Mouse (Mus musculus) hindbrain, embryonic 12.5 days (tissue): ENCODE results near the gene 1110008P14Rik. TPM values are rescaled to one million over a fixed set of nuclear protein-coding genes. Genes with fewer than 3 reads are reported as not detected.

Experiments
- ATAC-seq: fragments of 200-750 bp; cut with Nextera tagmentation; 2 replicates; pipeline ENCODE4 v1.8.0; 2017; ENCODE audit warnings: moderate TSS enrichment; ENCODE audit not compliant: low FRiP score
- H3K27ac ChIP-seq: fragments of 300-500 bp; sonication (generic); 2 replicates; pipeline ENCODE4 v1.5.1; 2016; ENCODE audit warnings: mild to moderate bottlenecking
- H3K27me3 ChIP-seq: fragments of 300-500 bp; sonication (generic); 2 replicates; pipeline ENCODE4 v1.6.1; 2016; ENCODE audit warnings: mild to moderate bottlenecking
- H3K36me3 ChIP-seq: fragments of 300-500 bp; sonication (generic); 2 replicates; pipeline ENCODE4 v1.6.1; 2016; ENCODE audit warnings: mild to moderate bottlenecking
- H3K4me1 ChIP-seq: fragments of 300-500 bp; sonication (generic); 2 replicates; pipeline ENCODE4 v1.6.1; 2016
- H3K4me2 ChIP-seq: fragments of 300-500 bp; sonication (generic); replicated peaks from 2 replicates; pipeline ENCODE4 v1.6.1; 2016; ENCODE audit warnings: mild to moderate bottlenecking
- H3K4me3 ChIP-seq: fragments of 300-500 bp; sonication (generic); 2 replicates; pipeline ENCODE4 v1.5.1; 2016; ENCODE audit warnings: mild to moderate bottlenecking
- H3K9ac ChIP-seq: fragments of 300-500 bp; sonication (generic); 2 replicates; pipeline ENCODE4 v1.6.1; 2016; ENCODE audit warnings: mild to moderate bottlenecking, moderate library complexity
- H3K9me3 ChIP-seq: fragments of 300-500 bp; sonication (generic); replicated peaks from 2 replicates; pipeline ENCODE4 v1.6.1; 2016; ENCODE audit warnings: mild to moderate bottlenecking
- WGBS: fragments of 180-500 bp; shearing (Covaris S2); methylation state at CpG from one replicate; pipeline ENCODE4 v1.1.7; 2016; 5-methylcytosine and 5-hydroxymethylcytosine counted together
- polyA plus RNA-seq: library from polyadenylated mRNA; unstranded; fragments of >200 nt; fragmentation: Nextera tagmentation; extraction: Ambion mirVana; gene quantifications from 2 replicates; pipeline ENCODE4 v1.2.1, GENCODE M21; 2016

Gene 1110008P14Rik
- polyA plus RNA-seq, 1 experiment from 2014 or later = 72.8 TPM

DNA sequence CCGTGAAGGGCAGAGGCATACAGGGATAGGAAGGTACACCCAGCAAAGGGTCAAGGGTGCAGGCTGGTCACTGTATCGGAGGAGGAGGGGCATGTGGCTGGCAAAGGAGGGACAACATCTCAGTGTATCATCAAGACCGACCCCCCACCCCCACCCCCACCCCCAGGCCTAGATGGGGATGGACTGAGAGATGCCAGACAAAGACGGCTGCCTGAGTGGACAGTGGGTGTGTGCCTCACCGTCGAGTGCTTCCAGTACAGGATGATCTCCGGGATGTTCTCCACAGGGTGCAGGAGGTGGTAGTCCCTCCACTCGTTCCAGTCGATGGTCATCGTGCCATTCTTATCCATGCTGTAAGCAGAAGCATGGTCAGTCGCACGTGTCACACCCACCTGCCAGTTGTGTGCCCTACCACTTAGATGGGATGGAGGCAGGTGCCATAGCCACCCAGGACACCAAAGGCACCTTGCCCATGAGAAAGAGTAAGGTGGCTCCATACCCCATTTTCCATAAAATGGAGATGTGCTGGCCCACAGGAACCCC, 38.4 kb upstream of the 1110008P14Rik start:
- ATAC-seq = no peak
- no peak overlapping the region for H3K27ac ChIP-seq
- H3K4me3 ChIP-seq = no peak overlapping the region
- no peak overlapping the region for H3K4me2 ChIP-seq
- WGBS = 91% methylated on average over 12 of the region's 12 CpGs
- H3K9ac ChIP-seq = no peak overlapping the region
- H3K9me3 ChIP-seq = no peaks in the 10 kb centered on the region
- no peaks in the 10 kb centered on the region for H3K27me3 ChIP-seq
- H3K4me1 ChIP-seq = peaks cover 22% of the 10 kb centered on the region
- H3K36me3 ChIP-seq = peaks cover 61% of the 10 kb centered on the region

DNA sequence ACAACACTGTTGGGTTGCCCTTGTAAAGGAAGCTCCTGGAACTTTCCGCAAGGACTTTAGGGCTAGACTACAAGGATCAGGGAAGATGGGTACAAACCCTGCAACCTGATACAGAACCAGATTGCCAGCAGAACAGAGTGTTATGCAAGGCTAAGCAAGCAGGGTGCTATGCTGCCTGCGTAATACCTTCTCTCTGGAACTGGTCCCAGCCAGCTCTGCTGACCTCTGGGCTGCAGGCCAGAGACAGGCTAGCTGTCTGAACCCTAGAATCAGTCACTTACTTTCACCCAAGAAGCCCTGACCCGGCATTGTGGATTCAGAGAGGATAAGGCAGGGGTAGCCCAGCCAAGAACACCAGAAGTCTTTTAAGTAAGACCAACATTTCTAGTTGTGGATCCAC, 37.6 kb upstream of the 1110008P14Rik start:
- Histone ChIP-seq H3K36me3 (peaks cover 69% of the 10 kb centered on the region), H3K4me3 (no peak overlapping the region), H3K27me3 (no peaks in the 10 kb centered on the region), H3K4me2 (no peak overlapping the region), H3K9ac (no peak overlapping the region), H3K4me1 (peaks cover 16% of the 10 kb centered on the region), H3K9me3 (no peaks in the 10 kb centered on the region), H3K27ac (no peak overlapping the region)
- 97% methylated on average over 3 of the region's 3 CpGs for WGBS
- no peak for ATAC-seq

DNA sequence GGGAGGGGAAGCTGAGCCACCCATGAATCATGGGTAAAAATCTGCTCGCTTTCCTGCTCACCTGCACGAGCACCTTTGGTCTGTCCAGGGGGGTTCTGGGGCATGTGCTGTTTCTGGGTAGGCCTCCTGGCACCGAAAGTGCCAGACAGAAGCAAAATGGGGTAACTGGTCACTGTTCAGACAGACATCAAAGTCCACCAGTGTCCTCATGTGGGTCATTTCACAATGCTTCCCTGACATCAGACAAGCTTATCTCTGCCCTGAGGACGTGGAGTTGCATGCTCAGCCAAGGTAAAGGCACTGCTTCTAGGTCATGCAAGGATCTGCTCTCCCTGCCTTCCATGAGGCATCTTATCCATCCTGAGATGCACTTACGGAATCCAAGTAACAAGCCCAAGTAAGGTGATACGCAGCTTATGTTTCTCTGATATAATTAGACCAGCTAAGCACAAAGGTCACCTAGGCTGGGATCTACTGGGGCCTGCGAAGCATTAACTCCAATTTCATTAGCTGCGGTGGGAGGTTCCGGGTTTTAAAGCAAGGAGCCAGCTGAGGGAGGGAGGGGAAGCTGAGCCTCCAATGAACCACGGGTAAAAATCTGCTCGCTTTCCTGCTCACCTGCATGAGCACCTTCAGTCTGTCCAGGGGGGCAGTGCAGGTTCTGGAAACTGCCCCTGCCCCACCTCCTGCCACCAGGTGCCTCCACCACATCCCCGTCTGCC, 36.9 kb upstream of the 1110008P14Rik start:
- Histone ChIP-seq H3K27me3 (no peaks in the 10 kb centered on the region), H3K9me3 (no peaks in the 10 kb centered on the region), H3K4me1 (peaks cover 9% of the 10 kb centered on the region), H3K9ac (no peak overlapping the region), H3K36me3 (peaks cover 76% of the 10 kb centered on the region), H3K4me3 (no peak overlapping the region), H3K27ac (no peak overlapping the region), H3K4me2 (no peak overlapping the region)
- no peak for ATAC-seq
- WGBS = 89% methylated on average over 12 of the region's 12 CpGs

DNA sequence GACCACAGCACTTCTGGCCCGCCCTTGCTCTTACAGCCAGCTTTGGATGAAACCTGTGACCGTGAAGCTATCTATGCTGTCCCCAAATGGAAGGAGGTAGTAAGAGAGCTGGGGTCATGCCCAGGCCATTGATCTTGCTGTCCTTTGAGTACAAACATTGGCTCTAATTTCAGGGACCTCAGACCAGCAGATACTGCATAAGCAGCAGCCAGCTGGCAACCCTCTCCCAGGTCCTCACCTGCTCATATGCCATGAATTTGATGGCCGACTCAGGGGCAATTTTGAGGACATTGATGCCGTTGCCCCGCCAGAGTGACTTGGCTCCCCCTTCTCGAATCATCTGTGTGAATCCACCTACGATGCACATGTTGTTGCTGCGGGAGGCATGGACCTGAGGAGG, 35.7 kb upstream of the 1110008P14Rik start:
- ATAC-seq = no peak
- no peak overlapping the region for H3K9ac ChIP-seq
- no peaks in the 10 kb centered on the region for H3K4me1 ChIP-seq
- H3K36me3 ChIP-seq = peaks cover 77% of the 10 kb centered on the region
- no peaks in the 10 kb centered on the region for H3K9me3 ChIP-seq
- no peak overlapping the region for H3K27ac ChIP-seq
- H3K27me3 ChIP-seq = no peaks in the 10 kb centered on the region
- no peak overlapping the region for H3K4me3 ChIP-seq
- H3K4me2 ChIP-seq = no peak overlapping the region
- 90% methylated on average over 8 of the region's 8 CpGs for WGBS

DNA sequence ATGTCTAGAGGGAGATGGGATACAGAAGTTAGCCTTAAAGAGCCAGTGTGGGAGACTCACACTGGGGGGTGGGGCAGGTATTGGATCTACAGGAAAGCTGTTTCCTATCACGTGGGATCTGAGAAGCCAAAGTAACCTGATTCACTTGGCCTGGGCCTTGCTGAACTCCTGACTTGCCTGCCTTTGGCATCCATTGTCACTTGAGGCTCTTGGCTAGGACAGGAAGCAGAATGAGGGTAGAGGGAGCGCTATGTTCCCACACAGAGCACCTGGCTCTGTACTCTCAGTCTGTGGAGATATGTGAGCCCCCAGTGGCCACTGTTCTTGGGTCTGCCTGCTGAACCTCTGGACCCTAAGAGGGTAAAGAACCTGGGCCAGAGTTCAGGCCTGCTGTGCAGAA, 34.8 kb upstream of the 1110008P14Rik start:
- no peak for ATAC-seq
- 87% methylated on average over 2 of the region's 2 CpGs for WGBS
- H3K4me3 ChIP-seq = no peak overlapping the region

DNA sequence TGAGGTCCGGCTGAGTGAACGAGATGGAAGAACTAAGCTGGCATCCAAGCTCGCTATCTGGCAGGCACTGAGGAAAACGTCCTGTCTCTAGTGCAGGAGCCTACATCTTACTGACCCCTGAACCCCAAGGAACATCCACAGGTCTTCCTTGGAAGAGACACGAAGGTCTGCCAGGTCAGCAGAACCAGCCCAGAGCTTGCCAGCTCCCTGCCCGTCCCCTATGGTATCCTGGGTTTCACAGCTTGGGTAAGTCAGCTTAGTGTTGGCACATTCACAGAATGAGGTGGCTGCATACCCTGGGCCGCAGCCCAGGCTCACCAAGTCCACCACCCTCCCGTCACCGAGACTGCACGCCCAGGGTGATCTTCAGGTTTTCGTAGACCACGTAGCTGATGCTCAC, 34.1 kb upstream of the 1110008P14Rik start:
- Histone ChIP-seq H3K4me3 (no peak overlapping the region), H3K4me1 (no peaks in the 10 kb centered on the region), H3K9me3 (no peaks in the 10 kb centered on the region), H3K27me3 (no peaks in the 10 kb centered on the region), H3K4me2 (no peak overlapping the region), H3K27ac (no peak overlapping the region), H3K36me3 (peaks cover 73% of the 10 kb centered on the region), H3K9ac (no peak overlapping the region)
- WGBS = 95% methylated on average over 12 of the region's 12 CpGs
- no peak for ATAC-seq

More for the DNA sequence above, 34.8 kb upstream of the 1110008P14Rik start:
- peaks cover 77% of the 10 kb centered on the region for H3K36me3 ChIP-seq
- H3K4me1 ChIP-seq = no peaks in the 10 kb centered on the region
- no peak overlapping the region for H3K27ac ChIP-seq
- H3K4me2 ChIP-seq = no peak overlapping the region
- no peaks in the 10 kb centered on the region for H3K27me3 ChIP-seq
- no peaks in the 10 kb centered on the region for H3K9me3 ChIP-seq
- H3K9ac ChIP-seq = no peak overlapping the region

DNA sequence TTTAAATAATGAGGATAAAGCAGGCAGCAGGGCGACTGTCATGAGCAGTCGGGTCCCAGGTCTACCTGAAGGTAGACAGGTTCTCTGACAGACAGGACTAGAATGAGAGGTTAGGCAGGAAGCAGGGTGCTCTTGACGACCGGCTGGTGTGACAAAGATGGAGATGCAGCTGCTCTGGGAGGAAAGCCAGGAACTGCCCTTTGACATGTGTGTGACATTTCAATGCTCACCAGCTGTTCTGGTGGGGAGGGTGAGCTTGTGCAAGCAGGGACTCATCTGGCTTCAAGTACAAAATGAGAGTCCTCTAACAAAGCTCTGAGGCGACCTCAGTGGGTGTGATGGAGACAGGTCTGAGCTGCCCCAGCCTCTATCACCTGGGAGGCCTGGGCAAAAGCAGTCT, 32.2 kb upstream of the 1110008P14Rik start:
- Histone ChIP-seq H3K4me1 (no peaks in the 10 kb centered on the region), H3K27ac (no peak overlapping the region), H3K27me3 (no peaks in the 10 kb centered on the region), H3K36me3 (peaks cover 54% of the 10 kb centered on the region), H3K9me3 (no peaks in the 10 kb centered on the region), H3K9ac (no peak overlapping the region), H3K4me2 (no peak overlapping the region), H3K4me3 (no peak overlapping the region)
- no peak for ATAC-seq
- 67% methylated on average over 5 of the region's 5 CpGs for WGBS

DNA sequence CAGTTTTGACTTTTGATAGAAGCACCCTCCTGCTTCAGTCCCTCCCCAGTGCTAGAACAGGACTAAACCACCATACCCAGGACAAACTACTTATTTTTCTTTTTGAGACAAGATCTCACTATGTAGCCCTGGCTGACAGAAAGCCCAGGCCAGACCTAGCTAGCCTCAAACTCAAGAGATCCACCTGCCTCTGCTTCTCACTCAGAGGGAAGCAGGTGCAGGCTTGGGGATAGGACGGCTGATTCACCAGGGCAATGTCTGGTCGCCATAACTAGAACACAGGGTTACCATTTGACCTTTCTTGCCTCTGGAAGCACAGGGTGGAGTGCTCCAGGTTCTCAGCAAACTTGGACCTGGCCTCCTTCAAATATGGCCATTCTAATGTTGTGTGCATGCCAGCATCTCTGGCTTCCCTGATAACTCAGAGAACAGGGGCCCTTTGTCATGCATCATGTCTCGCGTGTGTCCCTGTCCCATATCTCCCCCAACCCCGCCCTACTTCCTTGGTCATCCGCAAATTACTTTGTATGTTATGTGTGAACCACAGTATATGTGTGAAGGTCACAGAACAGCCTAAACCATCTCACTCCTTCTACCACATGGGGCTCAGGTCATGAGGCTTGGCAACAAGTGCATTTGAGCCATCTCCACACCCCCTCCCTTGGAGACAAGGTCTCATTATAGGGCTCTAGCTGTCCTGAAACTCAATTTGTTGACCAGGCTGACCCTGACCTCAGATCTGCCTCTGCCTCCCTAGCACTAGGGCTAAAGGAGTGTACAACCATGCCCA, 31.2 kb upstream of the 1110008P14Rik start:
- H3K27me3 ChIP-seq = no peaks in the 10 kb centered on the region
- no peak for ATAC-seq
- 86% methylated on average over 6 of the region's 6 CpGs for WGBS

DNA sequence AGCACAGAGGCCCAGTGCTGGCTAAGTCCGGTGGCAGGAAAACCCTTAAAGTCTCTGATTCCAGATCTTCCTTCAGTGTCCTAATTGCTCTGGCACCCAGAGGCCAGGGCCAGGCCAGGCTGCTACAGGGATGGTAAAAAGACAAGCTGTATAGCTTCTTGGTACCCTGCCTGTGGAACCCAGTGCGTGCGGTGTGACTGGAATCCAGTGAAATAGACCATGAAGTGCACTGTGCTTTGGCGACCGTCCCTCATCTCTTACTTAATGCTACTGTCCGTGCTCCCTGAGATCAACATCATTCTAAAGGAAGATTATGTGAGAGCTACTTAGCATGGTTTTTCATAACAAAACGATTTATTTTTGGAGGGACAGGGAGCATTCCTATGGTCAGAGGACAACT, 29.7 kb upstream of the 1110008P14Rik start:
- Histone ChIP-seq H3K27ac (no peak overlapping the region), H3K27me3 (no peaks in the 10 kb centered on the region), H3K9ac (no peak overlapping the region), H3K36me3 (peaks cover 29% of the 10 kb centered on the region), H3K9me3 (no peaks in the 10 kb centered on the region), H3K4me1 (no peaks in the 10 kb centered on the region), H3K4me3 (no peak overlapping the region), H3K4me2 (no peak overlapping the region)
- ATAC-seq = no peak
- 85% methylated on average over 7 of the region's 7 CpGs for WGBS

More for the DNA sequence above, 31.2 kb upstream of the 1110008P14Rik start:
- H3K4me1 ChIP-seq = no peaks in the 10 kb centered on the region
- H3K4me2 ChIP-seq = no peak overlapping the region
- no peak overlapping the region for H3K9ac ChIP-seq
- peaks cover 44% of the 10 kb centered on the region for H3K36me3 ChIP-seq
- no peak overlapping the region for H3K27ac ChIP-seq
- no peak overlapping the region for H3K4me3 ChIP-seq
- no peaks in the 10 kb centered on the region for H3K9me3 ChIP-seq

DNA sequence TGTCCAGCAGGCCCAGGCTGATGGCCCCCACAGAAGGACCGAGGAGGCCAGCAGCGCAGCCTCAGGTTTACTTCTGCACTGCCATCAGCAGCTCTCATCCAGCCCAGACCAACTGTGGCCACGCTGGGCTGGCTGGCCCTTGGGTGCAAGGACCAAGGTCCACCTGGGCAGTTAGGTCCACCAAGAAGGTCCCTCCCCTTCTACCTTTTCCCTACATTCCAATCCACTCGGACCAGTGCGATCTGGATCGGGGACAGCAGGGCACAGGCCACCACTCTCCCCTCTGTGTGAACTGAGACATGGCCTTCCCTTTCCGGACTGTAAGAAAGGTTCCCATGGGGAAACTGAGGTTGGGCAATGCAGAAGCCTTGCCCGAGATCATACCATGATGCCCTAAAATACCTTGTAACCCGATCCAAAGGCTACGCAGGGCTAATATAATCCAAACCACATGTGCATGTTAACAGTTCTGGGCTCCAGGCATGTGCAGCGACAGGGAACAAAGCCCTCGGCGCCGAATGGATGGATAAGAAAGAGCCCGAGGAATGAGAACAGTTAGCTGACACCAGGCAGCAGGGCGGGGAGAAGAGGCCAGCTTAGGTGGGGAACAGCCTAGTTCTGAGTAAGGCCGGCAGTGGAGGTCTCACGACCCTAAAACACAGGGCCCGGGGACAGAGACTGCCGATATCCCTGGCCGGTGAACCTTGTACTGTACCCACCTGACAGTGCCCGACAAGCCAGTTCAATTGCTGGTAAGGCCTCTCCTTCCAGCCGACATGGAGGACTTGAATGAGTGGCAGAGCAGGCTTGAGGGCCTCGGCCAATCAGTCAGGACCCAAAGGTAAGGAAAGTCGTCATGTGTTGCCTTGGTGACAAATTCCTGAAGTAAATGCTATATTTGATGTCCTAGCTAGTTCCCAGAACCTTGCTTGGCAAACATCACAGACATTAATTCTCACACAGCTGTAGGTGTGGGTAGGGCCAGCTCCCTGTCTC, 27.0 kb upstream of the 1110008P14Rik start:
- Histone ChIP-seq H3K27me3 (no peaks in the 10 kb centered on the region), H3K4me1 (no peaks in the 10 kb centered on the region), H3K9ac (no peak overlapping the region), H3K36me3 (0 out of 2 replicates have a peak, but pooled peaks cover 2% of the 10 kb centered on the region), H3K27ac (no peak overlapping the region), H3K4me3 (no peak overlapping the region), H3K9me3 (no peaks in the 10 kb centered on the region), H3K4me2 (no peak overlapping the region)
- WGBS = 68% methylated on average over 25 of the region's 25 CpGs
- ATAC-seq = no peak

DNA sequence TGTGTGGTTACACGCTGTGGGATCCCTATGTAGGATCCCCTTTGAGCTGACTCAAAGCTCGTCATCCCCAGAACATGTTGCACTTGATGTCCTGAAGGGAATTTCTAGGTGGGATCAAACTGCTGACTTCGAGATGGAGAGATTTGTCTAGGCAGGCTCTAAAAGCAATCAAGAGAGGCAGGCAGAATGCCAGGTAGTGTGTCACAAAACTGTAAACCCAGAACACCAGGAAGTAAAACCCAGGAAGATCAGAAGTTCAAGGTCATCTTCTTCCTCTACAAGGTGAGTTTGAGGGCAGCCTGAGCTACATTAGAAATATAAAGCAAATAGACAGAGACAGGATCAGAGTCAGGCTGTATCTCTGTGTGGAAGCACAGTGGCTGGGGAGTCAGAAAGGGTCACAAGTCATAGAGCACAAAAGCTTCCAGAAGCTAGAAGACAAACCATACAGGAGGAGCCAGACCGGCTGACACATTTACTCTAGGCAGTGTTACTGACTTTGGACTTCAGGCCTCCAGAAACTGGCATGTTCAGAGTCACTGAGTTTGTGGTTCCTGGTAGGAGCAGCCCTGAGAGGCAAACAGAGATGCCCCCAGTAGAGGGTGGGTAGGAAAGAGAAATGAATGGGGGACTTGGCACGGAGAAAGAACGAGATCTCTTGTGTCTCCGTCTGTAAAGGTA, 25.5 kb upstream of the 1110008P14Rik start:
- Histone ChIP-seq H3K4me2 (no peak overlapping the region), H3K36me3 (peaks cover 6% of the 10 kb centered on the region), H3K9ac (no peak overlapping the region), H3K9me3 (no peaks in the 10 kb centered on the region), H3K4me3 (no peak overlapping the region), H3K27me3 (no peaks in the 10 kb centered on the region), H3K4me1 (no peaks in the 10 kb centered on the region), H3K27ac (no peak overlapping the region)
- 85% methylated on average over 7 of the region's 7 CpGs for WGBS
- ATAC-seq = no peak
